Mouse (Mus musculus): ENCODE measurements around the gene Aldh1l1. TPM values are rescaled to one million over a fixed set of nuclear protein-coding genes. Genes with fewer than 3 reads are reported as not detected.

Aldh1l1 gene
- polyA plus RNA-seq, 1 experiment from 2014 or later, result 1.2 TPM

Other genes starting within 250 kb of the Aldh1l1 start
- not detected in 2 replicates for gene Vmn1r54, start 240.1 kb upstream of the Aldh1l1 start, polyA plus RNA-seq (2014; fragmentation: Nextera tagmentation; extraction: Ambion mirVana)
- not detected in 2 replicates for gene BC048671, start 185.2 kb upstream of the Aldh1l1 start, polyA plus RNA-seq (2014; fragmentation: Nextera tagmentation; extraction: Ambion mirVana)
- gene Chst13, start 161.2 kb upstream of the Aldh1l1 start, polyA plus RNA-seq (2014; fragmentation: Nextera tagmentation; extraction: Ambion mirVana), result 0.15 TPM in 1 of 2 replicates, not detected in the other
- not detected in 2 replicates for gene Uroc1, start 153.1 kb upstream of the Aldh1l1 start, polyA plus RNA-seq (2014; fragmentation: Nextera tagmentation; extraction: Ambion mirVana)
- gene Zxdc, start 116.9 kb upstream of the Aldh1l1 start, polyA plus RNA-seq (2014; fragmentation: Nextera tagmentation; extraction: Ambion mirVana), result 10.0 and 11.3 TPM in 2 replicates
- gene Cfap100, start 57.6 kb upstream of the Aldh1l1 start, polyA plus RNA-seq (2014; fragmentation: Nextera tagmentation; extraction: Ambion mirVana), result 1.2 and 1.8 TPM in 2 replicates
- 2.8 and 3.0 TPM in 2 replicates for gene Klf15, start 23.9 kb upstream of the Aldh1l1 start, polyA plus RNA-seq (2014; fragmentation: Nextera tagmentation; extraction: Ambion mirVana)
- gene Slc41a3, start 118.3 kb downstream of the Aldh1l1 start, polyA plus RNA-seq (2014; fragmentation: Nextera tagmentation; extraction: Ambion mirVana), result 2.2 and 2.4 TPM in 2 replicates

All from forebrain, embryonic 11.5 days (tissue).